In the genomic region with DNA sequence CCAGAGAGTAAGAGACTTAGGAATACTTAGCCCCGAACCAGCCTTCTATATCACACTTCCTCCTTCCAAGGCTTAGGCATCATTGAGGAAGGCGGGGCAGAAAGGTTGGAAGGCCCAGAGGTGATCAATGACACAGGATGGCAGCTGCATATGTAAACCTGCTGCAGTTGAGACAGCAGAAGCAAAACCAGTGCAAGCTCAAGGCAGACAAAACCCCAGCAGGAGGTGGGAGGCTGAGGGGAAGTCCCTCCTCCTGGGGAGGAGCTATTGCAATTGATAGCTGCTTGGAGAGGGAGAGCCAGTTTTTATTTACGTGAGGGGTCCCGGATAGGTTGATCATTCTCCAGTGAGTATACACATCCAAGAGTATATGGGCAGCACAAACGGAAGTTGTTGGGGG, we compare ENCODE assay signal across 28 mouse cellular contexts. TPM values are rescaled to one million over a fixed set of nuclear protein-coding genes. Genes with fewer than 3 reads are reported as not detected.
A peak's percentile ranks its signal among the peaks of the same experiment; 100 is the strongest.
DNase-seq lines count a peak whose midpoint lies in the region; ATAC-seq lines count a peak whose summit lies in the region.
"Had no signal": no experiment of that assay in that cellular context is flagged by ENCODE, and none has a peak within 500 bp of the region (broad histone marks: within the 10 kb centered on the region; RNA-seq: fewer than 3 reads in every experiment).

No protein-coding gene starts in this region.

- no peaks in the 10 kb centered on the region for H3K9me3 ChIP-seq in neural tube, embryonic 15.5 days (replicated peaks)
- no peaks in the 10 kb centered on the region for H3K9me3 ChIP-seq in neural tube, embryonic 13.5 days
- H3K9me3 ChIP-seq: embryonic facial prominence, embryonic 12.5 days; embryonic facial prominence, embryonic 15.5 days; G1E; heart, embryonic 12.5 days; heart, embryonic 15.5 days; hindbrain, embryonic 13.5 days; intestine, embryonic 15.5 days had no signal

- H3K4me2 ChIP-seq in neural tube, embryonic 15.5 days, result no peak overlapping the region
- H3K4me2 ChIP-seq in neural tube, embryonic 13.5 days, result no peak overlapping the region
- H3K4me2 ChIP-seq: embryonic facial prominence, embryonic 12.5 days; embryonic facial prominence, embryonic 15.5 days; heart, embryonic 12.5 days; heart, embryonic 15.5 days; hindbrain, embryonic 13.5 days; intestine, embryonic 15.5 days had no signal

- H3K4me1 ChIP-seq in neural tube, embryonic 15.5 days, result peaks cover 26% of the 10 kb centered on the region
- H3K4me1 ChIP-seq in neural tube, embryonic 13.5 days (replicated peaks), result peaks cover 37% of the 10 kb centered on the region
- H3K4me1 ChIP-seq: embryonic facial prominence, embryonic 15.5 days; heart, embryonic 15.5 days had no signal

- H3K36me3 ChIP-seq in neural tube, embryonic 15.5 days, result no peaks in the 10 kb centered on the region
- H3K36me3 ChIP-seq in neural tube, embryonic 13.5 days, result no peaks in the 10 kb centered on the region
- H3K36me3 ChIP-seq: embryonic facial prominence, embryonic 12.5 days; embryonic facial prominence, embryonic 15.5 days; G1E; heart, embryonic 12.5 days; heart, embryonic 15.5 days; hindbrain, embryonic 13.5 days; intestine, embryonic 15.5 days had no signal

- H3K27me3 ChIP-seq in neural tube, embryonic 15.5 days (replicated peaks), result peaks cover 2% of the 10 kb centered on the region; the same call in 1 of the 2 replicates
- H3K27me3 ChIP-seq in neural tube, embryonic 13.5 days, result 0 out of 2 replicates have a peak, but pooled peaks cover 4% of the 10 kb centered on the region

- ATAC-seq in neural tube, embryonic 15.5 days (ENCODE audit: low FRiP score), result no peak
- ATAC-seq in neural tube, embryonic 13.5 days (ENCODE audit: low read depth), result no peak
- ATAC-seq: forebrain, embryonic 14.5 days; forebrain, postnatal 0 days; hindbrain, embryonic 16.5 days; intestine, embryonic 15.5 days; Patski had no signal

- DNase-seq in neural tube, embryonic 10.5 days (ENCODE audit: extremely low spot score, low spot score), result peak; percentile 12
- peak; percentile 87 for DNase-seq in R1 (ENCODE audit: low read depth, low spot score)
- no peak for DNase-seq in retina, embryonic 14.5 days (ENCODE audit: low spot score)
- DNase-seq in ovary, postnatal 10 days (ENCODE audit: low spot score), result no peak
- DNase-seq: adrenal gland, postnatal 10 days; B cell, adult 2 months; cerebellum, adult 18-20 months; cerebellum, adult 9-10 months; cerebellum, postnatal 14 days; forebrain, postnatal 0 days; gastrocnemius, adult 2 months; gastrocnemius, postnatal 14 days; heart, adult 11 months; heart, postnatal 10 days; heart, postnatal 36 days; kidney, adult 11 months had no signal

- no peak overlapping the region for H3K27ac ChIP-seq in neural tube, embryonic 15.5 days (replicated peaks)
- H3K27ac ChIP-seq in neural tube, embryonic 13.5 days (replicated peaks), result 0 out of 2 replicates have a peak overlapping the region, but pooled peaks have one; percentile 15
- H3K27ac ChIP-seq: embryonic facial prominence, embryonic 12.5 days; embryonic facial prominence, embryonic 15.5 days; gastrocnemius, adult 2 months; heart, embryonic 15.5 days; hindbrain, embryonic 13.5 days; intestine, embryonic 15.5 days had no signal

- 31% methylated on average over 5 of the region's 5 CpGs for WGBS in neural tube, embryonic 15.5 days
- 29% methylated on average over 5 of the region's 5 CpGs for WGBS in neural tube, embryonic 13.5 days

- no peak overlapping the region for H3K4me3 ChIP-seq in neural tube, embryonic 15.5 days (replicated peaks)
- no peak overlapping the region for H3K4me3 ChIP-seq in neural tube, embryonic 13.5 days
- H3K4me3 ChIP-seq: embryonic facial prominence, embryonic 12.5 days; embryonic facial prominence, embryonic 15.5 days; gastrocnemius, adult 2 months; heart, embryonic 12.5 days; heart, embryonic 15.5 days; hindbrain, embryonic 13.5 days; intestine, embryonic 15.5 days had no signal

- H3K9ac ChIP-seq in neural tube, embryonic 15.5 days (replicated peaks), result no peak overlapping the region
- H3K9ac ChIP-seq in neural tube, embryonic 13.5 days, result no peak overlapping the region
- H3K9ac ChIP-seq: embryonic facial prominence, embryonic 12.5 days; embryonic facial prominence, embryonic 15.5 days; forebrain, postnatal 0 days; heart, embryonic 12.5 days; heart, embryonic 15.5 days; hindbrain, embryonic 13.5 days; intestine, embryonic 15.5 days had no signal

RNA-seq across cellular contexts. Expression of a gene that starts 6.7 kb away (rescaled TPM):
- 14.2 and 24.7 TPM in 2 replicates for polyA plus RNA-seq in neural tube, embryonic 15.5 days (2015; fragmentation: Nextera tagmentation; extraction: Ambion mirVana)
- polyA plus RNA-seq in neural tube, embryonic 13.5 days (2015; fragmentation: Nextera tagmentation; extraction: Ambion mirVana), result 62.8 and 63.8 TPM in 2 replicates
- polyA plus RNA-seq: G1E, Patski had no signal

RNA-seq across cellular contexts. Expression of a gene that starts 15.0 kb away (rescaled TPM):
- polyA plus RNA-seq in neural tube, embryonic 15.5 days (2015; fragmentation: Nextera tagmentation; extraction: Ambion mirVana), result 0.50 and 1.1 TPM in 2 replicates
- 4.5 and 4.7 TPM in 2 replicates for polyA plus RNA-seq in neural tube, embryonic 13.5 days (2015; fragmentation: Nextera tagmentation; extraction: Ambion mirVana)
- polyA plus RNA-seq: G1E had no signal

RNA-seq across cellular contexts. Expression of a gene that starts 34.6 kb away (rescaled TPM):
- 18.7 and 36.7 TPM in 2 replicates for polyA plus RNA-seq in neural tube, embryonic 15.5 days (2015; fragmentation: Nextera tagmentation; extraction: Ambion mirVana)
- 14.8 and 16.5 TPM in 2 replicates for polyA plus RNA-seq in neural tube, embryonic 13.5 days (2015; fragmentation: Nextera tagmentation; extraction: Ambion mirVana)
- polyA plus RNA-seq: G1E had no signal

RNA-seq across cellular contexts. Expression of a gene that starts 56.6 kb away (rescaled TPM):
- 0.27 and 0.38 TPM in 2 replicates for polyA plus RNA-seq in neural tube, embryonic 15.5 days (2015; fragmentation: Nextera tagmentation; extraction: Ambion mirVana)
- polyA plus RNA-seq in neural tube, embryonic 13.5 days (2015; fragmentation: Nextera tagmentation; extraction: Ambion mirVana), result 0.07 TPM in 1 of 2 replicates, not detected in the other
- polyA plus RNA-seq: embryonic facial prominence, embryonic 12.5 days; G1E; Patski had no signal

Comparison
In these comparisons a context has a peak if more than half of its experiments do, and no peak if none do; other contexts are left out.
1. DNase-seq: peak in neural tube, embryonic 10.5 days (single experiment) and R1 (single experiment); none in retina, embryonic 14.5 days (single experiment) and ovary, postnatal 10 days (single experiment).